Mouse (Mus musculus): ENCODE data around the gene Ltbp4.

GRCm38 (mm10) chr7:27300801-27301200 is 36.7 kb downstream of the Ltbp4 start:
- no peak for TF ChIP-seq CTCF (IDR thresholded peaks at IDR 0.05; ENCODE audit: low read depth)
- TF ChIP-seq EP300 (optimal IDR thresholded peaks at IDR 0.05) = no peak
